Mouse (Mus musculus) bone marrow macrophage, adult 2 months (primary cell): ENCODE results near the gene Slc8b1.

Experiments used
- CTCF ChIP-seq: IDR thresholded peaks from 2 replicates; pipeline ENCODE4 v1.5.1; 2012; ENCODE audit warnings: low read depth, mild to moderate bottlenecking, low read length, moderate library complexity
- POLR2A ChIP-seq: IDR thresholded peaks from 2 replicates; pipeline ENCODE4 v1.6.1; 2012; ENCODE audit warnings: mild to moderate bottlenecking, low read depth, low read length, borderline replicate concordance

- TF ChIP-seq CTCF (no peak), POLR2A (no peak)
These were observed 18.5 kb upstream of the Slc8b1 start for GRCm38 (mm10) chr5:120492437-120492836.
